Mouse (Mus musculus) CH12.LX (cell line): ENCODE results near the gene Htr6. TPM values are rescaled to one million over a fixed set of nuclear protein-coding genes. Genes with fewer than 3 reads are reported as not detected.

Experiments
- DNase-seq: peaks from one replicate; pipeline ENCODE4 v3.0.0-alpha.2; 2013; ENCODE audit errors: extremely low read depth
- H3K27ac ChIP-seq: 2 replicates; pipeline ENCODE4 v1.5.1; 2012; ENCODE audit warnings: low read depth, mild to moderate bottlenecking, control low read depth, moderate library complexity; ENCODE audit not compliant: insufficient read depth
- H3K27me3 ChIP-seq: replicated peaks from 2 replicates; pipeline ENCODE3; 2012; ENCODE audit warnings: inconsistent platforms
- H3K36me3 ChIP-seq, 2 experiments: replicated peaks in 1 of 2; 2 replicates each; pipeline versions ENCODE3 to v1.6.1; 2012; ENCODE audit warnings: inconsistent platforms in 1 of 2, low read length in 1 of 2, mild to moderate bottlenecking in 1 of 2, mixed read lengths in 1 of 2, moderate library complexity in 1 of 2; ENCODE audit not compliant: control insufficient read depth in 1 of 2, insufficient read depth in 1 of 2
- H3K4me1 ChIP-seq, 2 experiments: 2 replicates each; pipeline ENCODE4 v1.6.1; 2012; ENCODE audit warnings: inconsistent platforms in 1 of 2, moderate library complexity in 1 of 2; ENCODE audit not compliant: insufficient read depth in 2 of 2, control insufficient read depth in 1 of 2
- H3K4me2 ChIP-seq: 2 replicates; pipeline ENCODE4 v1.6.1; 2012; ENCODE audit warnings: low read depth, mild to moderate bottlenecking, control low read depth; ENCODE audit not compliant: poor library complexity, insufficient read depth, severe bottlenecking
- H3K4me3 ChIP-seq, 3 experiments: fragments of 150-350 bp in 1 of 3; sonication (generic) in 1 of 3; replicated peaks in 1 of 3; 2 replicates each; pipeline versions ENCODE3 to v1.5.1; 2011 to 2012; ENCODE audit warnings: low read depth in 2 of 3, low read length in 2 of 3, mild to moderate bottlenecking in 2 of 3, moderate library complexity in 2 of 3, control low read depth in 1 of 3, improper control_type of control experiment in 1 of 3, inconsistent platforms in 1 of 3, mixed read lengths in 1 of 3; ENCODE audit not compliant: poor library complexity in 1 of 3
- H3K79me2 ChIP-seq: replicated peaks from 2 replicates; pipeline ENCODE4 v1.6.1; 2012; ENCODE audit warnings: mild to moderate bottlenecking, moderate library complexity; ENCODE audit not compliant: control insufficient read depth, poor library complexity, insufficient read depth, severe bottlenecking; ENCODE audit errors: extremely low read depth
- H3K9ac ChIP-seq: 2 replicates; pipeline ENCODE4 v1.6.1; 2012; ENCODE audit warnings: low read depth, mild to moderate bottlenecking, control low read depth, moderate library complexity; ENCODE audit not compliant: insufficient read depth
- H3K9me3 ChIP-seq: replicated peaks from 2 replicates; pipeline ENCODE3; 2012; ENCODE audit warnings: low read length, inconsistent platforms, mixed read lengths
- CHD1 ChIP-seq: IDR thresholded peaks from 2 replicates; pipeline ENCODE4 v1.6.1; 2012; ENCODE audit warnings: low read depth, low read length, improper control_type of control experiment, inconsistent platforms
- CHD2 ChIP-seq: IDR thresholded peaks from 2 replicates; pipeline ENCODE4 v1.6.1; 2011; ENCODE audit warnings: low read length, improper control_type of control experiment
- E2F4 ChIP-seq: IDR thresholded peaks from 2 replicates; pipeline ENCODE4 v1.6.1; 2011; ENCODE audit warnings: low read depth, low read length, improper control_type of control experiment; ENCODE audit not compliant: insufficient replicate concordance
- ETS1 ChIP-seq: conservative IDR thresholded peaks from 2 replicates; pipeline ENCODE4 v1.6.1; 2012; ENCODE audit warnings: low read depth, mild to moderate bottlenecking, inconsistent platforms, low read length, improper control_type of control experiment, moderate library complexity
- GABPA ChIP-seq: IDR thresholded peaks from 2 replicates; pipeline ENCODE4 v1.6.1; 2012; ENCODE audit warnings: low read depth, low read length, improper control_type of control experiment, inconsistent platforms; ENCODE audit not compliant: insufficient replicate concordance
- HCFC1 ChIP-seq: IDR thresholded peaks from 2 replicates; pipeline ENCODE4 v1.6.1; 2012; ENCODE audit warnings: low read depth, mild to moderate bottlenecking, inconsistent platforms, low read length, improper control_type of control experiment
- IRF4 ChIP-seq: IDR thresholded peaks from 2 replicates; pipeline ENCODE4 v1.6.1; 2014; ENCODE audit warnings: low read depth, mild to moderate bottlenecking, inconsistent platforms, low read length, improper control_type of control experiment
- MAX ChIP-seq: IDR thresholded peaks from 2 replicates; pipeline ENCODE4 v1.6.1; 2011; ENCODE audit warnings: low read length, improper control_type of control experiment
- MXI1 ChIP-seq: IDR thresholded peaks from 2 replicates; pipeline ENCODE4 v1.6.1; 2011; ENCODE audit warnings: mild to moderate bottlenecking, low read depth, low read length, improper control_type of control experiment
- NELFE ChIP-seq: IDR thresholded peaks from 2 replicates; pipeline ENCODE4 v1.6.1; 2011; ENCODE audit warnings: low read depth, low read length, improper control_type of control experiment
- NRF1 ChIP-seq: IDR thresholded peaks from 2 replicates; pipeline ENCODE4 v1.6.1; 2014; ENCODE audit warnings: low read depth, mild to moderate bottlenecking, inconsistent platforms, low read length, improper control_type of control experiment, moderate library complexity
- PAX5 ChIP-seq: IDR thresholded peaks from 2 replicates; pipeline ENCODE4 v1.6.1; 2012; ENCODE audit warnings: low read length, inconsistent platforms, mixed read lengths
- RAD21 ChIP-seq: IDR thresholded peaks from 2 replicates; pipeline ENCODE4 v1.6.1; 2011; ENCODE audit warnings: low read depth, mild to moderate bottlenecking, low read length, improper control_type of control experiment, moderate library complexity
- RCOR1 ChIP-seq: conservative IDR thresholded peaks from 2 replicates; pipeline ENCODE4 v1.6.1; 2012; ENCODE audit warnings: low read depth, mild to moderate bottlenecking, inconsistent platforms, low read length, improper control_type of control experiment
- SIN3A ChIP-seq: IDR thresholded peaks from 2 replicates; pipeline ENCODE4 v1.6.1; 2012; ENCODE audit warnings: low read length, improper control_type of control experiment, inconsistent platforms
- SMC3 ChIP-seq: IDR thresholded peaks from 2 replicates; pipeline ENCODE4 v1.6.1; 2011; ENCODE audit warnings: low read depth, low read length, improper control_type of control experiment
- TBP ChIP-seq: conservative IDR thresholded peaks from 2 replicates; pipeline ENCODE4 v1.6.1; 2011; ENCODE audit warnings: low read depth, low read length, improper control_type of control experiment
- TCF12 ChIP-seq: IDR thresholded peaks from 2 replicates; pipeline ENCODE4 v1.6.1; 2014; ENCODE audit warnings: low read depth, mild to moderate bottlenecking, inconsistent platforms, low read length, improper control_type of control experiment
- UBTF ChIP-seq: IDR thresholded peaks from 2 replicates; pipeline ENCODE4 v1.6.1; 2012; ENCODE audit warnings: low read depth, mild to moderate bottlenecking, inconsistent platforms, low read length, improper control_type of control experiment, moderate library complexity
- USF2 ChIP-seq: conservative IDR thresholded peaks from 2 replicates; pipeline ENCODE4 v1.6.1; 2011; ENCODE audit warnings: low read depth, low read length, improper control_type of control experiment
- dilution Hi-C: fragments of 300-500 bp; cut with MboI; formaldehyde crosslinking; loops from 2 replicates; pipeline ENCODE4 v1.14.3; 2020; ENCODE audit warnings: low sequenced_read_pairs; ENCODE audit not compliant: extremely low pct_unique_long_range_greater_than_20kb, extremely low pct_ligation_motif_present
- in situ Hi-C: fragments of 300-500 bp; cut with MboI; formaldehyde crosslinking; loops from 3 replicates; pipeline ENCODE4 v1.14.3; 2019; ENCODE audit warnings: low sequenced_read_pairs, low pct_ligation_motif_present, low pct_unique_long_range_greater_than_20kb, mixed read lengths
- polyA plus RNA-seq: library from polyadenylated mRNA; unstranded; fragments of >175 nt; gene quantifications from 2 replicates; pipeline ENCODE4 v1.2.1, GENCODE M21; 2012; ENCODE audit warnings: low read depth; ENCODE audit not compliant: insufficient read length
- total RNA-seq, 2 experiments: library from RNA; depleted of rRNA; stranded (reverse); fragments of 300-350 nt in 1 of 2; fragments of >200 nt in 1 of 2; gene quantifications; 2 replicates each; pipeline ENCODE4 v1.2.3; 2012 to 2014

Gene Htr6
- total RNA-seq (2012; rRNA removed) (not detected in 2 replicates), total RNA-seq (2014; rRNA removed) (not detected in 2 replicates), polyA plus RNA-seq (not detected in 2 replicates)

DNA sequence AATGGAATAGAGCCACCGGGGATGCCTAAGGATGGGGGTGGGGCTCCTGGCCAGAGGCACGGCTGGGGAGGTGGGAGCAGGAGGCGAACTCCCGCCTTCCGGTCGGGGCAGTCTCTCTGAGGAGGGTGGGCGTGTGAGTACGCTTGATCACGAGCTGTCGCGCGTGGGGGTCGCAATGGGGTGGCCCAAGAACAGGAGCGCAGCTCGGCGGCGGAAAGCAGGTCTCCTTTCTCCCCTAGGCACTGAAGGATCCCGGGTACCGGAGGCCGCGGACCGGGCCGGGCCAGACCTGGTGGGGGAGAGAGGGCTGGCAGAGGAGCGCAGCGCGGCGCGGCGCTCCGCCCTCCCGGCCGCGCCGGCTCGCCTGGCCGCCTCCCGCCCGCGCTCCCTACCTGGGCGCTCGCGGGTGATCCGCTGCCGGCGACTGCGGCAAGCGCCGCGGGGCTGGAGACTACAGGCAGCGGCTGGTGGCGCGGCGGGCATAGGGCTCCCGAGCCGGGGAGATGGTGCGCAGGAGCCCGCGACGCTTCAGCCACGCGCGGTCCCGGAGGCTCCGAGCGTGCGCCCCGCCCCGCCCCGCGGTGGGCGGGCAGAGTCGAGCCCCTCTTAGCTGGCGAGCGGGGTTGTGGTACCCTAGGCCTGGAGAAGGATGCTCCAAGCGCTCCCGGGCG lies at the start of gene Htr6:
Htr6 (minus strand) TSS at position 530 of the 671 bp plus-strand sequence.
- peaks cover 5% of the 10 kb centered on the region for H3K9me3 ChIP-seq
- H3K9ac ChIP-seq, result no peak within 1 kb of the TSS
- H3K4me1 ChIP-seq, result peaks cover 4% of the 10 kb centered on the region in 2 experiments; a peak in 2 of 4 replicates
- dilution Hi-C loops, result no loop called here
- peak within 1 kb of the TSS; percentile 59 for H3K4me2 ChIP-seq
- no peaks in the 10 kb centered on the region for H3K79me2 ChIP-seq
- TF ChIP-seq IRF4 (no peak), RAD21 (no peak), TBP (no peak), PAX5 (no peak), SMC3 (no peak), MAX (no peak), UBTF (no peak), NELFE (no peak), USF2 (no peak), E2F4 (no peak)
- in situ Hi-C loops, result loop anchor here (5.0 to 10.0 kb wide), 2 partner anchors 103 to 150 kb away; partner anchors contain the start of gene Tmco4
- H3K4me3 ChIP-seq, result peak within 1 kb of the TSS in 1 of 3 experiments; percentile 7
- H3K36me3 ChIP-seq, result no peaks in the 10 kb centered on the region
- no peak for DNase-seq
- no peak within 1 kb of the TSS for H3K27ac ChIP-seq
- H3K27me3 ChIP-seq, result peaks cover 58% of the 10 kb centered on the region

DNA sequence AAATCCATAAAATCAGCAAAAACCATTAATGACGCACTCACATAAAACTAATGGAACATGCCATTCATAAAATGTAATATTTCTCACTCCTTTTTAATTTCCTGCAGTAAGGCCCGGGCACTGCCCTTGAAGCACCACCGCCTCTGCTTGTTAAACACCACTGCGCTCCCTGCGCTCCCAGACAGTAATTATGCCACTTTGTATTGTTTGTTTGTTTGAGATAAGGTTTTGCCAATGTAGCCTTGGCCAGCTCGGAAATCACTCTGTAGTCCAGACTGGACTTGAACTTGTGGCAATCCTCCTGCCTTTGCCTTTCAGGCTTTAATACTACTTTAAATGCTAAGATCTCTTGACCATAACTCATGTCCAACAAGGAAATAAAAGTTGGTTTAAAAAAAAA lies 49.6 kb upstream of the Htr6 start:
- TF ChIP-seq HCFC1 (no peak), PAX5 (no peak), TBP (no peak), CHD2 (no peak), GABPA (no peak), ETS1 (no peak), SMC3 (no peak), NRF1 (no peak), SIN3A (no peak), TCF12 (no peak), RCOR1 (no peak), CHD1 (no peak), MXI1 (no peak), RAD21 (no peak)
- H3K27me3 ChIP-seq, result no peaks in the 10 kb centered on the region
- H3K36me3 ChIP-seq, result peaks cover 3 to 31% of the 10 kb centered on the region in 2 experiments
- H3K4me3 ChIP-seq, result no peak overlapping the region
- no peak overlapping the region for H3K4me2 ChIP-seq
- peaks cover 10% of the 10 kb centered on the region for H3K9me3 ChIP-seq
- peaks cover 6 to 54% of the 10 kb centered on the region in 2 experiments for H3K4me1 ChIP-seq
- H3K79me2 ChIP-seq, result peaks cover 93% of the 10 kb centered on the region
- DNase-seq, result no peak
- H3K9ac ChIP-seq, result no peak overlapping the region
- no peak overlapping the region for H3K27ac ChIP-seq
- in situ Hi-C loops (no loop called here), dilution Hi-C loops (no loop called here)
